Mouse (Mus musculus) kidney, adult 2 months (tissue): ENCODE results near the gene Ppp4r1.

Source experiments
- CTCF ChIP-seq: fragments of 200-500 bp; conservative IDR thresholded peaks from 2 replicates; pipeline ENCODE4 v1.5.1; 2011; ENCODE audit warnings: low read depth, mild to moderate bottlenecking, control low read depth, low read length, moderate library complexity, mixed read lengths; ENCODE audit not compliant: insufficient read depth, insufficient read length
- POLR2A ChIP-seq: fragments of 200-500 bp; IDR thresholded peaks from one replicate; pipeline ENCODE4 v1.6.1; 2011; ENCODE audit warnings: low read depth, low read length, control low read depth

GRCm38 (mm10) chr17:65824246-65824645 lies 41.9 kb downstream of the Ppp4r1 start:
- TF ChIP-seq CTCF (no peak), POLR2A (no peak)
